Mouse (Mus musculus): ENCODE data around the gene Stx8.

Gene Stx8

DNA sequence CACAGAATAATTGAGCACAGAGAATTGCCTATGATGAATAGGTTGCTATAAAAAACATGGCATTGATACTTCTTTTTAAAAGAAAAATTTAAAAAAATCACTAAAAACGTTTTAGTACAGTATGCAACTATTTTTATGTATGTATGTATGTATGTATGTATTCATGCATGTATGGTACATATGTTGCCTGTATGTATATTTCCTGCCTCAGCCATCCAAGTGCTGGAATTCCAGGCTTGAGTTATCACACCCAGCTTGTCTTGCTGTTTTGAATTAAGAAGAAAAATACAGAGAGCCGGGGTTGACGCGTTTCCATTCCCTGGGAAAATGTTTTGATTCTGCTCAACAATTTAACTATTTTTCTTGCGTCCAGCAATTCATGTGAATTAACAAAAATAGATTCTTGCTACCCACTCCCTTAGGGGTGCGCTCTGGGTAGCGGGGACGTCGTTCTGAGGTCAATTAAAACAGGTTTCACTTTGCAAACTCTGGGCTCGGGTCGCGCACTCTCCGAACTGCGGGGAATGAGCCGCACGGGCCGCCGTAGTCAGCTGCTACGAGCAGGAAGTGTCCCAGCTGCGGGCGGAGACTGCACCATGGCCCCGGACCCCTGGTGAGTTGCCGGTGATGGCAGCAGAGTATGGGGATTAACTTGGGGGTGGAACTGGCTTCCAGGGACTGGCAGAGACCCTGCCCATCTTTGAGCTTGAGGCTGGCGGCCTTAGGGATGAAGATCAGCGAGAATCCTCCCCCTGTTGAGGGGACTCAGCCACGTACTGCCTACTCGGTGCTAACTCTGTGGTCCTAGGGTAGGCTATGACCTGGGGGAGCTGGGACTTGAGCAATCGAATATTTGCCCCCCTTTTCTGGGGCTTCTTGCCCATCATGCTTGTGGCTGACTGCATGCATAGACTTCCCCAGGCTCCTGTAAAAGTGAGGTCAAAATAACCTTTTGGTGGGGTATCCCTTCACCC lies at the start of gene Stx8:
Stx8 (plus strand) TSS at position 289 of the 974 bp plus-strand sequence.
- peak; percentile 90 to 91 for DNase-seq (ENCODE audit: low spot score in 2 of 2)

DNA sequence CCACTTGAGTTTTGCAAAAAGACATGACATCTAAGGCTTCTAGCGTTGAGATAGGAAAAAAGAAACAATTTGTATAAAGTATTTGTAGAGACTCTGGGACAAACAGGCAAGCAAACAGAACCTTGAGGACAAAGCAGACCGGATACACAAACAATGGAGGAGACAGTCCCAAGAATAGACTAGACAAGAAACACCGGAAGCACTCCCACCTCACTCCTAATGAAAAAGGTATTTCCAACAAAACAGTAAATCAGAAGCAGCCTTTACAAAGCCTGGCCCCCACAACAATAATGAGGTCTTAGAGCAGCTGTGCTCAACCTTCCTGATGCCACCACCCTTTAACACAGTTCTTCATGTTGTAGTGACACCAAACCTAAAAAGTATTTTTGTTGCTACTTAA lies 48.9 kb upstream of the Stx8 start:
- DNase-seq (ENCODE audit: low spot score in 2 of 2) = no peak

DNA sequence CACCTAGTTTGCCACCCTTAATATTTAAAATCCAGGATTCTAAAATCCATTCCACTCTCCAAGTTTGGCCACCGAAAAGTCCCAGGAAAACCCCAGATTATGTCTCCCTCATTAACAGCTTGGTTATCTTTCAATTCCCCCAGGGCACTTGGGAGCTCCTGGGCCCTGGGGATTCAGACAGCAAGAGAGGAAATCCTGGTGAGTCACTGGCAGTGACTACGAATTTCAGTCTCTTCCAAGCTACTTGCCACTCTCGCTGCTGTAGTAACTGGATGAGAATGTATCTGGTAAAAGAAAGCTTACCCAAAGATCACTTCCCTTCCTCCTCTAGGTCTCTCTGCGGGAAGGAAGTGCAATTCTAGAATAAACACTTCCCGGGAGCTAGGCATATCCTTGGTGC lies 46.4 kb upstream of the Stx8 start:
- peak in 1 of 2 experiments; percentile 11 for DNase-seq (ENCODE audit: low spot score in 2 of 2)

DNA sequence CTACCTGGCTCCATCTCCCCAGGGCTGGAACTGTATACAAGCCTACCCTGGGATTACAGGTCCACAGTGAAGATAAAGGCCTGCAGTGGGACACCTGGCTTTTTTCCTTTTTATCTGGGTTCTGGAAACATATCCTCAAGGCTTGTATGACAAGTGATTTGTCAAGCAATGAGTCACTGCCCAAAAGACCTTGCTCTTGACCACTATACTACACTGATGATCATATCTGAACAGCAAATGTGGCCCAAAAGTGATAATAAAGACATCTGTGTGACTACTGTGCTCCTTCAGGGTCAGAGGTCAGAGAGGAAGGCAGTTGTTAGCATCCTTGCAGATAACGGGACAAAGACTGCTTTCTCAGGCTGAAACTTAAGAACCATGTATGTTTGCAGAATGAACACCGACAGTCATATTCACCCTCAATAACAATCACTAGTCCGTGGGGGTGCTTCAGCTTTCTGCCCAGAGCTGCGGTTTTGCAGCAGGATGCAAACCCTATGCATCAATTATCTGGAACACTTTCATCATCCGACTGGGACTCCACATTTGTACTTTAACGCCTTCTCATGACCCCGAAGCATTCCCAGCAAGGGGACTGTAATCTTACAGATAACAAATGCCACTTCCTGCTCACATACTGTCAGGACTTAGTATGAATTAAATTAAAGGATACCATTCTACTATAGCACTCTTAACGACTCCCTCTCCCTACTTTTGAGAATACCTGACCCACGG lies 45.6 kb upstream of the Stx8 start:
- DNase-seq (ENCODE audit: low spot score in 2 of 2) = no peak

DNA sequence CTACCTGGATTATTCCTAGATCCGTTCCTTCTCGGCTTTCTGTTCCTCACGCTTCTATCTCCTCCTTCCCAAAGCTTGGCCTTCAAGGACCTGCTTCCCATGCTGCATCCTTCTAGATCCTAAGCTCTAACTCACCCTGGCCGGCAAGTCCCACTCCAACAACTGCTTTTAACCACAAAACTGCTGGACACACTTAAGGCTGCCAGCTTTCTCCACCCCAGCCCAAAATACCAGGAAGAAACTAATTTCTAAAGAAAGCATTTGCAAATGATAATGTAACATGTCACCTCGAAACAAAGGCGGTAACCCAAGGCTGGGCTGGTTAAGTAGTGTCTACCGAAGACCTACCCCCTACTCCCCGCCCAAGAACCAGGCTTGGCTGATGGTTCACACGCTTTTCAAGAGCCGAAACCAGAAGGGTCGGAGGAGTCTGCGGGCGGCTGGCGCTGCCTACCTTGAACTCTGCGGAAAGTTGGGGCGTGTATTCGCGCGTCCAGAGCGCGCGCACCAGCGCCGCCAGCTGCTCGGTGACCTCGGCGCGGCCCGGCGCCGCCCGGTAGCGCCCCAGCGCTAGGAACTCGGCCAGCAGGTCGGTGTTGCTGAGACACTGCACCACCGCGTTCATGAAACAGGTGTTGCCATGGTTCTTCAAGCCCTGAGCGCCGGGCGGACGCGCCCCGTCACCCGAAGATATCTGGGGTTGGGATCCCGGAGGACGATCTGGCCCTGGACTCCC lies 44.7 kb upstream of the Stx8 start:
- DNase-seq (ENCODE audit: low spot score in 2 of 2) = peak; percentile 23 to 35

DNA sequence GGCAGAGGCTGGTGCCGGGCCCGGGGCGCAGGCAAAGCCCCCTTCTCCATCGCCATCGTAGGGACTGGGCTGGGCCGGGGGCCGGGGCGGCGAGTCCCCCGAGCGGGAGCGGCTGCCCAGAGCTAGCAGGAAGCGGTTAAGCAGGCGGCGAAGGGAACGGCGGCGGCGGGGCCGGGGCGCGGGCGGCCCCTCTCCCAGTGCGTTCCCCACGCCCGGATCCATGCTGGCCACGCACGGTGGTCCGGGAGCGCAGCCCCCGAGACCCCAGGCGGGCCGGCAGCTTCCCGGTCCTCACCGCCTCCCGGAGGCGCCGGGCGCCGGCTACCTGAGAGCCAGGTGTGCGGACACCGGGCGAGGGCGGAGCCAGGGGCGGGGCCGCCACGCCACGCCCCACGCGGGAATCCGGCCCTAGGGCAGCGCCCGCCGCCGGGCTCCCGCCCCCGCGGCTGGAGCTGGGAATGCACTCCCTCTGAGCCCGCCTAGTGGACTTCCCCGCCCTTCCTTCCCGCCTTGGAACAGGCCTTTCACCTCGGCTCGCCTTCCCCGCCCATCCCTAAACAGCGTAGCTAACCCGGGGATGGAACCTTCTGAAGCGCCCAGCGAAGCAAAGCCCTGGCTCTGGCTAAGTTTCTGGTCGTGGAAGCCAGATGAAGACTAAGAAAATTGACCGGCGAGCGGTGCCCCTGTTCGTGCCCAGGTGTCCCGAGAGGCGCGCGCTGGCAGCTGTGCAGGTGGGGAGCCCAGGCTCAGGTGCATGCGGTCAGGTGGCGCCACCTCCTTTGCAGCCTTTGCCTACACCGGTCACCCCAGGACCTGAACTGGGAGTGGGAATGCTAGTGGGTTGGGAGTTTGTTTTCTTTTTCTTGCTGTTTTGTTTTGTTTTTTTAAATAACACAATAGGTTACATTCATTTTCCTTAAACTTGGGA lies 43.9 kb upstream of the Stx8 start, which contains the start of gene Usp43:
Usp43 (minus strand) TSS at position 327 of the 928 bp plus-strand sequence.
- DNase-seq (ENCODE audit: low spot score in 2 of 2) = peak; percentile 18 to 28

DNA sequence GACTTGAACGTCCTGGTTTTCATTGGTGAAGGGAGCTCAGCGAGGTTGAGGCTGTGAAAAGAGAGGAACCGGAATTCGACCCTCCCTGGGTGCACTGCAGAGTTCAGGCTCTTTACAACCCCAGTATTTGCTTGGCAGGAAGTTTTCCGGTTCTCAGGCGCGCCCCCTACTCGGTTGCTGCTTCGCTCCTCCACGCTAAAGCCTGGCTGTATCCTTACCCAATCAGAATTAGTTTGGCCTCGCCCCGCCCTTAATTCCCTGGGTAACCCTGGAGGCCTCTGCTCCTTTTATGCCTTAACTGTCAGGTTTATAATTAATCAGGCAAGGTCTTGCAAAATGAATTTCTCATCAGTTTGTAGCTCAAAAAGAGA lies 43.3 kb upstream of the Stx8 start:
- peak; percentile 49 to 64 for DNase-seq (ENCODE audit: low spot score in 2 of 2)

DNA sequence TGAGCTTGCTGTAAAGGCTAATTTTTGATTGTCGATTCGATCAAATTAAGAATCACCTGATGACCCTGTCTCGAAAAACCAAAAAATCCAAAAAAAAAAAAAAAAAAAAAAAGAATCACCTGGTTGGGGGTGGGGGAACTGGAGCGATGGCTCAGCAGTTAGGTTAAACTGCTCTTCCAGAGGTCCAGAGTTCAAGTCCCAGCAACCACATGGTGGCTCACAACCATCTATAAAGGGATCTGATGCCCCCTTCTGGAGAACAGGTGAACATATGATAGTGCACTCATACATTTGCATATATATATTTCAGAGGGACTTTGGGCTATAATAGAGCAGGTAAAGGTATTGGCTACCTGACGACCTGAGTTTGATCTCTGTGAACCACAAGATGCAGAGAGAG lies 42.3 kb upstream of the Stx8 start:
- no peak for DNase-seq (ENCODE audit: low spot score in 2 of 2)

DNA sequence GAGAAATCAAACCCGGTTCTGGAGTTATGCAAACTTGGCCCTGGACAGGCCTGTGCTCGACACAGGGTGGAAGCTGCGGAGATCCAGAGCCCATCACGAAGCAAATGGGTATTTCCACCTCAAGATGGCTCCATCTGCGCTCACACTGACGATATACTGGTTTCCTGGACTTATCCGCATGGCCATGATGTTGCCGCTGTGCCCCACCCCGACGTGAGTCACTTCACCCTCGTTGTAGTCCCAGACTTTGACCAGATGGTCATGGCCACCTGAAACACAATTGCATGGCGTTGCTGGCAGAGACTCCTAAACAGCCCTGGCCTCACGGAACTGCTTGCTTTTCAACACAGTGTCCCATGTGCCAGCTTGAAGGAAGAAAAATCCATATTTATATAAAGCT lies 41.0 kb upstream of the Stx8 start:
- peak; percentile 17 to 49 for DNase-seq (ENCODE audit: low spot score in 2 of 2)

DNA sequence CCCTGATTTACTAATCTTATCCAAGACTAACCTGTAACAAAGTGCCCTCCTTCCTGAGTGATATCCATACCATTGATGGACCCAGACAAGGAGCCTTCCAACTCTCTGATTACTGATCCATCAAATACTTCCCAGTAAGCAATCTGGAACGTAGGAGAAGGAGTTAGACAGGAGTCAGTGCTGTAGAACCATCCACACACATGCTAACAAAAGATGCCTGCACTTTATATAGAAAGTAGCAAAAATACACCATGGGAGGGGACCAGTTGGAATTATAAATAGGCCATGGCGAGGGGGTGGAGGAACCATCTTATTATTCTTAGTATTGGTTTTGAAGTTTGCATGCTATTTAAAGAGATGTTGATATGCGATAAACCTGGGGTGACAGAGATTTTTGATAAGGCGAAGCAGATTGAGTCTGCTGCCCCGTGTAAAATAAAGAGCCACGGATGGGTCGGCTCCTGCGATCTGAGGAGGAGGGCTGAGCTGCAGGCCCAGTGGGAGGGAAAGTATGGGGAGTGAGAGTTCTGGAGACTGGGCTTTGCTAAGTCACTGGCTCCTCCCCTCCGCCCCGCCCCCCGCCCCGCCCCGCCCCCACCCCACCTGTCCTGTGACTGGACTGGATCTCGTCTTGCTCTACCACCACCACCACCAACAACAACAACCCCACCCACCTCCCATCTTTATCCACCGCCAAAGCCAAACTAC lies 39.5 kb upstream of the Stx8 start:
- DNase-seq (ENCODE audit: low spot score in 2 of 2) = peak in 1 of 2 experiments; percentile 65

DNA sequence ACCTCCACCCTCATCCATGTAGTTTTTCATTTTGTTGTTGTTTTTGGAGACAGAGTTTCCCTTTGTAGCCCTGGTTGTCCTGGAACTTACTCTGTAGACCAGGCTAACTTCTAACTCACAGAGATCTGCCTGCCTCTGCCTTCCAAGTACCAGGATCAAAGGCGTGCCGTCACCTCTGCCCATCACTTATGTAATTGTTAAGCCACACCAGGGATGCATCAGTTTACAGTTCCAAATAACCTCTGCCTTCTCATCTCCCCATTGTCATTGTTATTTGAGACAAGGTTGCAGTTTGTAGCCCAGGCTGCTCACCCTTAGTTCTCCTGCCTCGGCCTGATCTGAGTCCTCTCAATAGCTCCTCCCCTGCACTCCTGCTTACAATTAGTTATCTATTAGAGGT lies 33.8 kb upstream of the Stx8 start:
- no peak for DNase-seq (ENCODE audit: low spot score in 2 of 2)

DNA sequence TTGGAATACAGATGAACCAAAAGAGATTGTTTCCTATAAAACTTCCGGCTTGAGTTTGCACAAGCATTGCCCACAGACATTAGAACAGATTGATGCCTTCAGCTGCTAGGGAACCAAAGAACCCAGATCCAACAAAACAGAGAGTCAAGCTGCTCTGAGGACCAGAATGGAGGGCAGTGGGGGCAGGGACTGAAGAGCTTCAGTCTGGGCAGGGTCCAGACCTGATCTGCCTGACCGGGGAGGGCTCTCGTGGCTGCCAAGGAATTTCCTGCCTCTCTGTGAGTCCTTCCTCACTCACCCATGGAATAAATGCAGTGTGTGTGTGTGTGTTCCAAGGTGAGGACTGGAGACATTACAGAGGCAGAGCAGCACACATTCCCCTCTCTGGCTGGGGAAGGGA lies 17.8 kb upstream of the Stx8 start:
- no peak for DNase-seq (ENCODE audit: low spot score in 2 of 2)

DNA sequence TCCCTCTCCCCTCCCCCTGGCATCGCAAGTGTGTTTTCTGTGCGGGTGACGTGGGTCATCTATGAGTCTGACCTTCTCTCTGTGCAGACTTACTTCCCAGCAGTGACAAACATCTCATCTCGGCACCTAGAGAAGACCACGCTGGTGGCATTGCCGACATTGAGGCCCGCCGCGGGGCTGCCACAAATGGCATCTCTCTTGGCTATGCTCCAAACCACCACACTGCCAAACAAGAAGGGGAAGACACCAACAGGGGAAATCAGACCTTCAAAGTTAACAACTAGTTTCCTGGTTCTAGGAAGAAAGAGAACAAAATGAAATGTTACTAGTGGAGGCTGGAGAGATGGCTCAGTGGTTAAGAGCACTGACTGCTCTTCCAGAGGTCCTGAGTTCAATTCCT lies 16.5 kb upstream of the Stx8 start:
- DNase-seq (ENCODE audit: low spot score in 2 of 2) = no peak

DNA sequence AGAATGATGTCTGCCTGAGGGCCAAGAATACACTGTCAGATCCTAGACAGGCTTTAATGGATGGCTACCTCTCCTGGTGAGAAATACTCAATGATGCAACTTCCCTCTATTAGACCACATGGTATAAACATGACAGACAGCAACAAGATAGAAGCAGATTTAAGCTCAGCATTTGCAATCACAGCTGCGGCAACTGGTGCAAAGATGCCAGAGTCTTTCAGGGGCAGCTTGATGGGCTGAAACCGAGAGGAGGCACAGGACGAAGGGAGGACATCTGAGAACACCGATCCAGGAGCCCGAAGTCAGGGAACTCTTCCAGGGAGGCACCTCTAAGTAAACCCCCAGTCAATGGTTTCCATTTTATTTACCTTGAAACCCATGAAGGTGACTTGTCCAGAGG lies 12.4 kb upstream of the Stx8 start:
- DNase-seq (ENCODE audit: low spot score in 2 of 2) = no peak

DNA sequence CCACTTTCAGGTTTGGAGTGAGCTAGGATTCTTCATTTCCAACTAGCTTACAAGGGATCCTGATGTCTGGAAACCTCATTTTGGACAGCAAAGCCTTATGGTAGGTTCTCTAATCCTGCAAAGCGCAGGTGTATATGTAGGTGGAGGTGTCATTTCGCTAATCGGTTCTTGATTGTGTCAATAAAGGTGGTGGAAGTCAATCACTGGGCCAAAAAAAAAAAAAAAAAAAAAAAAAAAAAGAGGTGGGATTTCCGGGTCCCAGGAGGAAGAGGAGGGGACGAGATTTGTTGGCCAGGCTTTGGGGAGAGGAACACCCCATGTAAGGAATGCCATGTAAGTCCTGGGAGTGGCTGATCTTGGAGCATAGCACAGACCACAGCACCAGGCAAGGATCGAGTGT lies 11.6 kb upstream of the Stx8 start:
- DNase-seq (ENCODE audit: low spot score in 2 of 2) = no peak

DNA sequence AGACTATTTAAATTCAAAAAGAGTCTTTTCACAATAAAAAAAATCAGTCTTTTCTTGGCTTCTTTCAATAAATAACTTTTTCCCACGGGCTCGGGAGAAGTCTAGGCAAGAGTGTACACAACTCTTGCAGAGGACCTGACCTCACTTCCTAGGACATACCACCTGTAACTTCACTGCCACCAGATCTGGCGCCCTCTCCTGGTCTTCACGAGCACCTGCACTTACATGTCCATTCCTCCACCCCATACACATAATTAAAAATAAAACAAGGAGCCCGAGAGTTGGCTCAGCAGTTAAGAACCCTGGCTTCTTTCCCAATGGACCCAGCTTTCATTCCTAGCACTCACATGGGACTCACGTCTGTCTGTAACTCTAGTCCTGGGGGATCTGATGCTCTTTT lies 1.9 kb upstream of the Stx8 start:
- no peak for DNase-seq (ENCODE audit: low spot score in 2 of 2)

DNA sequence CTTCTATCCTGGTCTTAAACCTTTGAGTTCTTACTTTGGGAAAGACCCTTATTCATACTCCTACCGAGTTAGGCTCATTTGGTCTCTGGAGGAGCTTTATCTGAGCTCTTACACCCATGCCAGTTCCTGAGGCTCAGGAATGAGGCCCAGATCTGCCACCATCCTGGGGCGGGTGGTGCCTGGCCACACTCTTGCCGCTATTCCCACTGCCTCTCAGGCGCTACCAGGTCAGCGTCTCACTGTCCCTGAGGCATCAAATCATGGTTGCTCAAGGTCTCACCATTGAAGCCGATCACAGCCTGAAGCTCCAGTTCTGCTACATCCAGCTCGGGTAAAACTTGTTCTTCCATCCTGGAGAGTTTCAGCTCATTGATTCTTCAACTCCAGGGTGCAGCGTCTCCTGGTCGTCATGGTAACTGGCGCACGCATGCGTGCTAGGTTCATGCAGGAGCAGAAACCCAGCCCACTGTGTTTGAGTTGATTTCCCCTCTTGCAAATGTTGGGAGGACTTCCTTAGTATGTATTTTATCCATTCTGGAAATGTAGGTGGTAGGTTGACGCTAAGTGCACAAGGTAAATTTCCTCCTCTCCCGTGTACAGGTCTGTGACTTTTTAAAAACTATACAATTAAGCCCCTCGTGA lies 630 bp upstream of the Stx8 start, which contains the start of gene Cfap52:
Cfap52 (minus strand) TSS at position 410 of the 642 bp plus-strand sequence.
- peak; percentile 84 to 91 for DNase-seq (ENCODE audit: low spot score in 2 of 2)

DNA sequence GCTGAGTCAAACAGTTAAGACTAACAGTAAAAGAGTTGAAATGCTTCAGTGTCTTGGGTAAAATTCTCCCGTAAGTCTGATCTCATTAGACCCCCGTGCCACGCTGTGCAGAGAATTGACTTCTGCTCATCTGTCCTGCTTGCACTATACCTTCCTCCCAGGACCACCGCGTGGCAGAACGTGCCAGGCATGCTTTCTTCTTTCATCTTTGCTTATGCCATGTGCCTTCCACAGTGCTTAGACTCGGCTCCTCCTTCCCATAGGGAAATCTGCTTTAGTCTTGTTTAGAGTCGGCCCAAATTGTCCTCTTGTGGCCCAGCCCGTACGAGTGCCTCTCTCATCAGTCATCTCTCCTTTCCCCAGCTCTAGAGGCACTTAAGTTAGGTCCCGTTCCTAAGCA lies 1.8 kb downstream of the Stx8 start:
- no peak for DNase-seq (ENCODE audit: low spot score in 2 of 2)

DNA sequence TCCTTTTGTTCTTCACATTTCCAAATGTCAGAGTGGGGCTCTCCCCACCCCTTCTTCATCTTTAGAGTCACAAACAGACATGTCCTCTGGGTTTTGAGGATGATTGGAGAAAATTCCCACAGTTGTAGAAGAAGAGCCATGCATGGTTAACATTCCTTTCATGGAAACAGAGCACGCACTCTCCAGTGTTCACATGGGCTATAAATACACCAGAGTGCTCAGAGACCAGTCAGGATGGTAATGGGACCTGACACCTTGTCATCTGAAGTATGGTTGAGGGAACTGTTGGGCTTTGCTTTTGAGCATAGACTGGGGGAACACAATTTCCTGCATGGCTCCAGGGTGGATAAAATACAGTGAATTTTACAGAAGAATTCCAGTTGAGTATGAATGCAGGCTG lies 6.6 kb downstream of the Stx8 start:
- no peak for DNase-seq (ENCODE audit: low spot score in 2 of 2)

DNA sequence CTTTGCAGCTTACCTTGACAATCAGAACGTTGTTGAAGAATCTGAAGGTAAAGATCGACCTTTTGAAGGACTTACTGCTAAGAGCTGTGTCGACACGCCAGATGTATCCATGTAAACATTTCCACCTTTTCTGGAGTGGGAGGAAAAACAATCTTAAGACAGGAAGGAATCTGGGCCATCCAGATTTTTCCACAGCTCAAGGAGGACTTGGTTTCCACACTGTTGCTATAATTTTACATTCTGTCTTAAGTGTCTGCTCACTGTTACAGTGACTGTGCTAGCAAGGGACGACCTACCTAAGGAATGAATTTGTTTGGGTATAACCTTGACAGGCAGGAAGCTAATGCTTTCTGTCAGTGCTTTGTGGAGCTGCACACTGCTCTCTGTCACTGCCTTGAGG lies 7.2 kb downstream of the Stx8 start:
- DNase-seq (ENCODE audit: low spot score in 2 of 2) = no peak

Measured in frontal cortex, postnatal 36 days (tissue).